Mouse (Mus musculus) C2C12 (cell line): ENCODE measurements around the gene Ddx42.

Experiments
- CTCF ChIP-seq: IDR thresholded peaks from one replicate; pipeline ENCODE4 v1.5.1; 2011; ENCODE audit not compliant: control insufficient read depth, insufficient read depth, insufficient read length
- MAX ChIP-seq: IDR thresholded peaks from one replicate; pipeline ENCODE4 v1.6.1; 2011; ENCODE audit warnings: mild to moderate bottlenecking, control low read depth

DNA sequence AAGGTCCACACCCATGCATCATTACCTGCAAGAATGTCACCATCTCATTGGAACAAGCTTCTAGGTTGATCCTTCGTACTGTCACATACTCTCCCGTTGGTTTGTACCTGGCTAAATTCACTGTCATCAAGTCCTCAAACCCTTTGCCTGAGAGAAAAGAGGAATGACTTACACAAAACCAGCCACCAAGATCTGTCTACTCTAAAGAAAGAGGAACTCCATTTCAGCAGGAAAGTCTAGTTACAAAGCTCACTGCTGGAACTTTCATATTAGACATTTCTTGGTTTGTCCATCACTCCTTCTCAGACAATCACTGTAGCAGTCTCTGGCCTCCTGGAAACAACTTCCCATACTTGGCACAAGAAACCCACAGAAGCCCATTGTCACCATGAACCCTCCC lies 43.5 kb upstream of the Ddx42 start:
- no peak for TF ChIP-seq CTCF
- no peak for TF ChIP-seq MAX
